Mouse (Mus musculus): ENCODE measurements around the gene Clec4f. TPM values are rescaled to one million over a fixed set of nuclear protein-coding genes. Genes with fewer than 3 reads are reported as not detected.

Clec4f gene
- polyA plus RNA-seq, 1 experiment = not detected

DNA sequence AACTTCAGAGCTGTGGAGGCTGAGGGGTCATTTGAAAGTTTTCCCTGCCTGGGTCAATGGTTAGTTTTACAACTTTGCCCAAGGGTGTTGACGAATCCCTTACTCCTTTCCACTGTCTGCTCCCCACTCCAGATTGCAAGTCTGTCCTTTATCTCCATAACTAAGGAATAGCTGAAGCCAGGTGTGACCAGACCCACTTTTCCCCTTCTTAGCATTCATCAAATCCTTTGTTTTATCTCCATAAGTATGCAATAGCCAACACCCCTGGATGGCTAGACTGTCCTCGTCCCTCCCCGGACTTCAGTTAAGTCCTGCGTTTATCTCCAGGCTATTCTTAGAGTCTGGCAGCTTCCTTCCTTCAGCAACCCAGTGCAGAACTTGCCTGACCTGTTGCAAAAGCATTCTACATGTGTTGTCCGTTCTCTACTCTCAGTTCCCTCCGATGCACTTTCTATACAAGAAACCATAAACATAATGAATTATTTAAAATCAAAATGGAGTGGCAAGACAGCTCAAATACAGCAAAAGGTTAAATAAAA is 56.3 kb downstream of the Clec4f start:
- Histone ChIP-seq H3K4me1 (ENCODE audit: control insufficient read depth, insufficient read depth, insufficient read length, low read length) (no peaks in the 10 kb centered on the region), H3K36me3 (ENCODE audit: control insufficient read depth, insufficient read depth, low read length) (no peaks in the 10 kb centered on the region), H3K4me3 (ENCODE audit: low read depth, low read length) (no peak overlapping the region), H3K27me3 (ENCODE audit: control insufficient read depth, insufficient read depth, low read length) (no peaks in the 10 kb centered on the region), H3K27ac (ENCODE audit: insufficient read depth, low read depth, low read length) (no peak overlapping the region)
- TF ChIP-seq POLR2A (IDR thresholded peaks at IDR 0.05; ENCODE audit: low read depth, low read length) = no peak
- TF ChIP-seq CTCF (IDR thresholded peaks at IDR 0.05; ENCODE audit: extremely low read depth, insufficient read length, insufficient replicate concordance, low read depth, low read length) = no peak
- 48% methylated on average over 6 of the region's 6 CpGs for WGBS

DNA sequence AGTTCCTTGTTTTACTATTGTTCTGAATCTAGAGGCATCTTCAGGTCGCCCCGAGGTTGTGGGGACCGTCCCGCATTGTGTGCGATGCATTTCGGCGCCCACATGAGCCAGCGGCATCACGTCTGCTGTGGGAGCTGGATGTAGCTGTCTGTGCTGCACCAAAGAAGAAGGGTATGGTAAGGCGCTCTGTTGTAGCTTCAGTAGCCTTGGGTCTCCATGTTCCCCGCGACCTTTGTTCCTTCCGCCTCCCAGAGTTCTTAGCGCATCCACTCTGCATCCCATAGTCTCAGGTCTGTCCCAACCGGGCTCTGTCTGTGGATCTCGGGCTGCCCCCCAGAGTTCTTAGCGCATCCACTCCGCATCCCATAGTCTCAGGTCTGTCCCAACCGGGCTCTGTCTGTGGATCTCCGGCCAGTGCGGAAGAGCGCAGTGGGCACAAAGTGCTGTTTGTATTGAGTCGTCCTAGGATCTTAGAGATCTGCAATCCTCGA is 56.9 kb downstream of the Clec4f start:
- Histone ChIP-seq H3K36me3 (ENCODE audit: control insufficient read depth, insufficient read depth, low read length) (no peaks in the 10 kb centered on the region), H3K27ac (ENCODE audit: insufficient read depth, low read depth, low read length) (no peak overlapping the region), H3K27me3 (ENCODE audit: control insufficient read depth, insufficient read depth, low read length) (no peaks in the 10 kb centered on the region), H3K4me1 (ENCODE audit: control insufficient read depth, insufficient read depth, insufficient read length, low read length) (no peaks in the 10 kb centered on the region), H3K4me3 (ENCODE audit: low read depth, low read length) (peak overlapping the region; percentile 37; the same call in 1 of the 2 replicates)
- TF ChIP-seq POLR2A (IDR thresholded peaks at IDR 0.05; ENCODE audit: low read depth, low read length) (no peak), CTCF (IDR thresholded peaks at IDR 0.05; ENCODE audit: extremely low read depth, insufficient read length, insufficient replicate concordance, low read depth, low read length) (no peak)
- 37% methylated on average over 24 of the region's 24 CpGs for WGBS

DNA sequence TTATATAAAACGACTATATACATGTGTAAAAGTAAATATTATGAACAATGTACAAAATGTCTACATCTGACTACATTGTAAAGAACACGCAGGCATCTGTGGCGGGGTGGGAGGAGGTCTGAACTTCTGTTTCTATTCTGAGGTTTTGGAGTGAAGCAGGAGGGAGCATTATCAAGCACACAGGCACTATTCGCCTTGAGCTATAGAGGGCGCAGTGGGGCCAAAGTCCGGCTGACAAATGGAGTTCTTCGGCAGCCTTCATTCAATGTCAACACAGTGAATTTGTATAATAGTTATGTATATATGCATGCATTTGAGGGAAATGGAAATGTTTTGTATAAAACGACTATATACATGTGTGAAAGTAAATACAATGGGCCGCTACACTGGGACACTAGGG is 57.3 kb downstream of the Clec4f start:
- Histone ChIP-seq H3K27me3 (ENCODE audit: control insufficient read depth, insufficient read depth, low read length) (no peaks in the 10 kb centered on the region), H3K27ac (ENCODE audit: insufficient read depth, low read depth, low read length) (no peak overlapping the region), H3K36me3 (ENCODE audit: control insufficient read depth, insufficient read depth, low read length) (no peaks in the 10 kb centered on the region), H3K4me1 (ENCODE audit: control insufficient read depth, insufficient read depth, insufficient read length, low read length) (no peaks in the 10 kb centered on the region), H3K4me3 (ENCODE audit: low read depth, low read length) (no peak overlapping the region)
- no peak for TF ChIP-seq POLR2A (IDR thresholded peaks at IDR 0.05; ENCODE audit: low read depth, low read length)
- TF ChIP-seq CTCF (IDR thresholded peaks at IDR 0.05; ENCODE audit: extremely low read depth, insufficient read length, insufficient replicate concordance, low read depth, low read length) = peak; percentile 66; the same call in 1 of the 2 replicates
- 11% methylated on average over 9 of the region's 9 CpGs for WGBS

DNA sequence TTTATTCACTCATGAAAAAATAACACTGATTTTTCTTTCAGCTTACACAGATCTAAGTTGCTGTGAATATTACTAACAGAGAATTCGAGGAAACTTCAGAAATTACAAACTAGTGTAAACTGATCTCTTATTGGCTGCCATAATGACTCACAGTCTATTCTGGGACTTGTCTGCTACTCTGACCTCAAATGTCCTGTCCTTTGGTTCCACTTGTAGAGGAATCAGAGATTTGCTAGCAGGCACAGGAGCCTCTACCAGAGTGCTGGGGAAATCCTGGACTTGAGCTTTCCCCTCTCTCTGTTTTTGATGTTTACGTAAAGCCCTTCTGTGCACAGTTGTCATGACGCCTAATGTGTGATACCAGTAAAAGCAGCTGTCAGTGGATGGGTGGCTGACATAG is 58.0 kb downstream of the Clec4f start:
- Histone ChIP-seq H3K27me3 (ENCODE audit: control insufficient read depth, insufficient read depth, low read length) (no peaks in the 10 kb centered on the region), H3K4me1 (ENCODE audit: control insufficient read depth, insufficient read depth, insufficient read length, low read length) (no peaks in the 10 kb centered on the region), H3K27ac (ENCODE audit: insufficient read depth, low read depth, low read length) (no peak overlapping the region), H3K36me3 (ENCODE audit: control insufficient read depth, insufficient read depth, low read length) (no peaks in the 10 kb centered on the region), H3K4me3 (ENCODE audit: low read depth, low read length) (no peak overlapping the region)
- 45% methylated on average over 3 of the region's 3 CpGs for WGBS
- TF ChIP-seq POLR2A (IDR thresholded peaks at IDR 0.05; ENCODE audit: low read depth, low read length) (no peak), CTCF (IDR thresholded peaks at IDR 0.05; ENCODE audit: extremely low read depth, insufficient read length, insufficient replicate concordance, low read depth, low read length) (no peak)

DNA sequence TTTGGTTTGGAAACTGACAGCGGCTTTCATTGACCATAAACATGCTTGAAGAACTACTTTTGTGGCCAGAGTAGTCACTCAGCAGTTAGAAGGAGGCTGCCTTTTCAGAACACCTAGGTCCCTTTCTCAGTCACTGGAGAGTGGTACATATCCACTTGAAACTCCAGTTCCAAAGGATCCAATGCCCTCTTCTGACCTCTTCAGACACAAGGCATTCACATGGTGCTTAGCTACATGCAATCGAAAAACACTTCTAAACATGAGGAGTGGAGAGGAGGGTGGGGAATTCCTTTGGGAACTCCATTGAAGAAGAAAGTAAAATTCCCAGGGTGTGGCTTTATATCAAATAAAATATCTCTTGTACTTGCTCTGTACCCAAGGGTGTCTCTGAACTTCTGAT is 61.0 kb downstream of the Clec4f start:
- Histone ChIP-seq H3K27me3 (ENCODE audit: control insufficient read depth, insufficient read depth, low read length) (no peaks in the 10 kb centered on the region), H3K4me1 (ENCODE audit: control insufficient read depth, insufficient read depth, insufficient read length, low read length) (no peaks in the 10 kb centered on the region), H3K36me3 (ENCODE audit: control insufficient read depth, insufficient read depth, low read length) (no peaks in the 10 kb centered on the region), H3K27ac (ENCODE audit: insufficient read depth, low read depth, low read length) (no peak overlapping the region), H3K4me3 (ENCODE audit: low read depth, low read length) (no peak overlapping the region)
- TF ChIP-seq POLR2A (IDR thresholded peaks at IDR 0.05; ENCODE audit: low read depth, low read length) (no peak), CTCF (IDR thresholded peaks at IDR 0.05; ENCODE audit: extremely low read depth, insufficient read length, insufficient replicate concordance, low read depth, low read length) (no peak)
- WGBS = 80% methylated on average over 2 of the region's 2 CpGs

Other genes starting within 250 kb of the Clec4f start
- gene Tet3, start 197.1 kb downstream of the Clec4f start, polyA plus RNA-seq (2012; rRNA removed) = 9.0 and 15.4 TPM in 2 replicates
- gene Dguok, start 149.2 kb downstream of the Clec4f start, polyA plus RNA-seq (2012; rRNA removed) = 12.4 and 19.7 TPM in 2 replicates
- 316 and 353 TPM in 2 replicates for gene Actg2, start 119.9 kb downstream of the Clec4f start, polyA plus RNA-seq (2012; rRNA removed)
- 4.4 and 9.5 TPM in 2 replicates for gene Stambp, start 83.5 kb downstream of the Clec4f start, polyA plus RNA-seq (2012; rRNA removed)
- not detected in 2 replicates for gene Cd207, start 21.7 kb upstream of the Clec4f start, polyA plus RNA-seq (2012; rRNA removed)
- 0.15 TPM in 1 of 2 replicates, not detected in the other for gene Vax2, start 55.1 kb upstream of the Clec4f start, polyA plus RNA-seq (2012; rRNA removed)
- gene Atp6v1b1, start 86.8 kb upstream of the Clec4f start, polyA plus RNA-seq (2012; rRNA removed) = not detected in 2 replicates
- not detected in 2 replicates for gene Ankrd53, start 106.5 kb upstream of the Clec4f start, polyA plus RNA-seq (2012; rRNA removed)
- 53.8 and 90.5 TPM in 2 replicates for gene Tex261, start 119.6 kb upstream of the Clec4f start, polyA plus RNA-seq (2012; rRNA removed)
- 11.1 and 25.8 TPM in 2 replicates for gene Nagk, start 138.8 kb upstream of the Clec4f start, polyA plus RNA-seq (2012; rRNA removed)
- 1.4 TPM in 2 replicates for gene Paip2b, start 175.6 kb upstream of the Clec4f start, polyA plus RNA-seq (2012; rRNA removed)
- 1.8 and 2.9 TPM in 2 replicates for gene Zfp638, start 210.9 kb upstream of the Clec4f start, polyA plus RNA-seq (2012; rRNA removed)

Data from small intestine, adult 2 months (tissue).